Mouse (Mus musculus): ENCODE results near the gene Nlrp10. TPM values are rescaled to one million over a fixed set of nuclear protein-coding genes. Genes with fewer than 3 reads are reported as not detected.
A peak's percentile ranks its signal among the peaks of the same experiment; 100 is the strongest.

Gene Nlrp10
- total and polyA plus RNA-seq, 3 experiments: 0.35 to 0.53 TPM; not detected in 1

DNA sequence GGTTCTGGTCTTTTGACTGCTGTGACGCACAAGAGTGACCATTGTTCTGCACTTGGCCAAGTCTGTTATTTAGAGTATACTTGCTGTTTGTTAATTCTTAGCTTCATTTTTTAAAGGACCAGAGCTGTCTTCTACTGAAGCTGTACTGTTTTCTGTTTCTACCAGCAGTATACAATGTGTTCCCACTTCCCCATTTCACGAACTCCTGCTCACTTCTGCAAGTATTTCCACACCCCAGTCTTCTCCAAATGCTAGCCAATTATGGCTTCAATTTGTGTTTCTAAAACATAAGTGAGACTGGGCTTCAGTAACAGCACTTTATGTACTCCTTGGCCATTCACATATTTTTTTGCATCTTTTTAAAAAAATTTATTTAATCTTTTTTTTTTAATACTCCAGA, 27.8 kb upstream of the Nlrp10 start:
- H3K9ac ChIP-seq (ENCODE audit: control insufficient read depth, low read depth, low read length, poor library complexity, severe bottlenecking): no peak overlapping the region
- no peaks in the 10 kb centered on the region for H3K9me3 ChIP-seq (replicated peaks; ENCODE audit: insufficient read depth, low read length)
- H3K4me3 ChIP-seq (ENCODE audit: control insufficient read depth in 1 of 2, insufficient read depth in 1 of 2, low read depth in 2 of 2, low read length in 2 of 2): no peak overlapping the region
- TF ChIP-seq MYB (IDR thresholded peaks at IDR 0.05; ENCODE audit: low read depth, low read length): no peak
- TF ChIP-seq MYC (IDR thresholded peaks at IDR 0.05; ENCODE audit: low read depth, low read length): no peak
- TF ChIP-seq NELFE (IDR thresholded peaks at IDR 0.05; ENCODE audit: low read depth, low read length): no peak
- TF ChIP-seq ZKSCAN1 (IDR thresholded peaks at IDR 0.05; ENCODE audit: low read depth, low read length): no peak
- no peak for TF ChIP-seq SIN3A (IDR thresholded peaks at IDR 0.05; ENCODE audit: low read length)
- no peak for TF ChIP-seq CHD1 (IDR thresholded peaks at IDR 0.05; ENCODE audit: low read depth, low read length)
- no peak for TF ChIP-seq GABPA (IDR thresholded peaks at IDR 0.05; ENCODE audit: low read depth, low read length)
- no peak for TF ChIP-seq UBTF (IDR thresholded peaks at IDR 0.05; ENCODE audit: borderline replicate concordance, insufficient read depth, low read depth, low read length)
- TF ChIP-seq POLR2A (IDR thresholded peaks at IDR 0.05; ENCODE audit: control insufficient read depth in 1 of 2, insufficient read depth in 1 of 2, low read depth in 1 of 2, low read length in 2 of 2, poor library complexity in 1 of 2): no peak
- no peak for TF ChIP-seq POLR2AphosphoS5 (IDR thresholded peaks at IDR 0.05; ENCODE audit: borderline replicate concordance, low read depth, low read length)
- no peak for TF ChIP-seq POLR2AphosphoS2 (IDR thresholded peaks at IDR 0.05; ENCODE audit: low read length)
- TF ChIP-seq HCFC1 (IDR thresholded peaks at IDR 0.05; ENCODE audit: low read depth, low read length): no peak
- TF ChIP-seq TBP (IDR thresholded peaks at IDR 0.05; ENCODE audit: low read depth, low read length): no peak
- TF ChIP-seq E2F4 (IDR thresholded peaks at IDR 0.05; ENCODE audit: borderline replicate concordance, low read depth, low read length): no peak
- TF ChIP-seq TCF12 (IDR thresholded peaks at IDR 0.05; ENCODE audit: low read depth, low read length): no peak
- TF ChIP-seq CHD2 (IDR thresholded peaks at IDR 0.05; ENCODE audit: low read length): no peak
- TF ChIP-seq TAL1 (IDR thresholded peaks at IDR 0.05; ENCODE audit: low read length): no peak
- no peaks in the 10 kb centered on the region for H3K27me3 ChIP-seq (ENCODE audit: control insufficient read depth in 1 of 2, insufficient read depth in 2 of 2, low read length in 2 of 2)
- H3K4me1 ChIP-seq (ENCODE audit: control insufficient read depth in 1 of 2, insufficient read depth in 2 of 2, low read length in 2 of 2): peaks cover 3 to 14% of the 10 kb centered on the region in 2 experiments; a peak in 2 of 4 replicates
- peak; percentile 10 for DNase-seq (ENCODE audit: low read depth, low spot score)
- H3K79me2 ChIP-seq (ENCODE audit: control insufficient read depth, insufficient read depth, low read length, poor library complexity): no peaks in the 10 kb centered on the region
- H3K27ac ChIP-seq (ENCODE audit: control insufficient read depth, low read depth, low read length): no peak overlapping the region
- peaks cover 0 to 16% of the 10 kb centered on the region in 2 experiments; a peak in 2 of 4 replicates for H3K36me3 ChIP-seq (ENCODE audit: control insufficient read depth in 1 of 2, insufficient read depth in 2 of 2, low read length in 2 of 2)

DNA sequence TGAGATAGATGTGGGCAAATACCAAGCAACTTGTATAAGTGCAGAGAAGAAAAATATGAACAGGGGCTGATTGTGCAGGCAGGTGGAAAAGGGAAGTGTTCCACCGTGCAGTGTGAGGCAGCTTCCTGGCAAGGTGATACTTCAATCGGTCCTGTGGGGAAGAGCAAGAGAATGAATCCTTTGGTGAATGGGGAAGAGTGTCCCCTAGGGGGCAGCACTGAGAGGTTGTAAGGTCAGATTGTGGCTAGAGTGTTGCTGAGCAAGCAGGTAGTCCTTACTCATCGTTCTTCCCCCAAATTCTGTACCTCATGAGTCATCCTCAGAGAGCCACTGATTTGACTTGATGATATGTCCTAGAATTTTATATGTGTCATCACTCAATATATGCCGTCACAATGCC, 24.2 kb upstream of the Nlrp10 start:
- Histone ChIP-seq H3K4me3 (ENCODE audit: control insufficient read depth in 1 of 2, insufficient read depth in 1 of 2, low read depth in 2 of 2, low read length in 2 of 2) (no peak overlapping the region), H3K4me1 (ENCODE audit: control insufficient read depth in 1 of 2, insufficient read depth in 2 of 2, low read length in 2 of 2) (peaks cover 3 to 15% of the 10 kb centered on the region in 2 experiments; a peak in 2 of 4 replicates), H3K9ac (ENCODE audit: control insufficient read depth, low read depth, low read length, poor library complexity, severe bottlenecking) (no peak overlapping the region), H3K27me3 (ENCODE audit: control insufficient read depth in 1 of 2, insufficient read depth in 2 of 2, low read length in 2 of 2) (no peaks in the 10 kb centered on the region), H3K79me2 (ENCODE audit: control insufficient read depth, insufficient read depth, low read length, poor library complexity) (no peaks in the 10 kb centered on the region), H3K27ac (ENCODE audit: control insufficient read depth, low read depth, low read length) (no peak overlapping the region), H3K9me3 (replicated peaks; ENCODE audit: insufficient read depth, low read length) (no peaks in the 10 kb centered on the region), H3K36me3 (ENCODE audit: control insufficient read depth in 1 of 2, insufficient read depth in 2 of 2, low read length in 2 of 2) (peaks cover 0 to 16% of the 10 kb centered on the region in 2 experiments; a peak in 2 of 4 replicates)
- 0 out of 2 replicates have a peak, but pooled peaks have one; percentile 43 for TF ChIP-seq TBP (IDR thresholded peaks at IDR 0.05; ENCODE audit: low read depth, low read length)
- TF ChIP-seq CTCF (IDR thresholded peaks at IDR 0.05 in 2 of 3, conservative IDR thresholded peaks at IDR 0.05 in 1 of 3; ENCODE audit: control insufficient read depth in 1 of 3, insufficient read depth in 1 of 3, low read depth in 2 of 3, low read length in 3 of 3, poor library complexity in 1 of 3, severe bottlenecking in 1 of 3): peak; percentile 57 to 82 (median 72)
- TF ChIP-seq UBTF (IDR thresholded peaks at IDR 0.05; ENCODE audit: borderline replicate concordance, insufficient read depth, low read depth, low read length): no peak
- TF ChIP-seq ETS1 (IDR thresholded peaks at IDR 0.05; ENCODE audit: low read depth, low read length): 0 out of 2 replicates have a peak, but pooled peaks have one; percentile 27
- no peak for TF ChIP-seq MYB (IDR thresholded peaks at IDR 0.05; ENCODE audit: low read depth, low read length)
- peak; percentile 29 for TF ChIP-seq SMC3 (IDR thresholded peaks at IDR 0.05; ENCODE audit: low read depth, low read length)
- TF ChIP-seq POLR2A (IDR thresholded peaks at IDR 0.05; ENCODE audit: control insufficient read depth in 1 of 2, insufficient read depth in 1 of 2, low read depth in 1 of 2, low read length in 2 of 2, poor library complexity in 1 of 2): no peak
- no peak for TF ChIP-seq POLR2AphosphoS2 (IDR thresholded peaks at IDR 0.05; ENCODE audit: low read length)
- DNase-seq (ENCODE audit: low read depth, low spot score): peak; percentile 85
